Mouse (Mus musculus) gastrocnemius, postnatal 14 days (tissue): Measurements from ENCODE around the gene Lpar5. TPM values are rescaled to one million over a fixed set of nuclear protein-coding genes. Genes with fewer than 3 reads are reported as not detected.

Experiments used
- DNase-seq: peaks from one replicate; pipeline ENCODE4 v3.0.0; 2021; ENCODE audit warnings: mixed read lengths
- intact Hi-C: fragments of 180-260 bp; cut with DNase I; formaldehyde crosslinking; loops from one replicate; pipeline ENCODE4 v1.15.1; 2025; ENCODE audit warnings: low total_unique reads
- total RNA-seq, 2 experiments: library from RNA; stranded (reverse); gene quantifications; 2 replicates each; pipeline ENCODE4 v1.2.3; 2021

Gene Lpar5
- total RNA-seq, 2 experiments from 2014 or later, result 0.24 TPM; not detected in 1

DNA sequence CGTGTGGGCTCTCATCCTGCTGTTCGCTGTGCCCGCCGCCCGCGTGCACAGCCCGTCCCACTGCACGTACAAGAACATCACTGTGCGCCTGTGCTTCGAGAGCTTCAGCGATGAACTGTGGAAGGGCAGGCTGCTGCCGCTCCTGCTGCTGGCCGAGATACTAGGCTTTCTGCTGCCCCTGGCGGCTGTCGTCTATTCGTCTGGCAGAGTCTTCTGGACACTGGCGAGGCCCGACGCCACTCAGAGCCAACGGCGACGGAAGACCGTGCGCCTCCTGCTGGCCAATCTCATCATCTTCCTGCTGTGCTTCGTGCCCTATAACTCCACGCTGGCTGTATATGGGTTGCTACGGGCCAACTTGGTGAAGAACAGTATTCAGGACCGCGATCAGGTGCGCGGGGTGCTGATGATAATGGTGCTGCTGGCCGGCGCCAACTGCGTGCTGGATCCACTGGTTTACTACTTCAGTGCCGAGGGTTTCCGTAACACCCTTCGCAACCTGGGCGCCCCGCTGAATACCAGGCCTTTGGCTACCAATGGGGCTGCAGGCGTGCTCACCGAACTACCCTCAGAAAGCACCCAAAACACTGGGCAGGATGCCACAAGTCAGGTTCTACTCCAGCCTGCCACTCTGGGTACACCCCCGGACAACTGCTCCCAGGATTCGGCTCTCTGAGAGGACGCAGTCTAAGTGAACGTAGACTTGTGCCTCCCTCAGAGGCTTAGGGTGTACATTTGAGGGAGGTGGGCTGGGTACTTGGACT lies 14.3 kb downstream of the Lpar5 start:
- peak; percentile 93 for DNase-seq
- intact Hi-C loops, result loop anchor here (5.0 kb wide), 1 partner anchor 180 kb away; no protein-coding TSS in a partner anchor

DNA sequence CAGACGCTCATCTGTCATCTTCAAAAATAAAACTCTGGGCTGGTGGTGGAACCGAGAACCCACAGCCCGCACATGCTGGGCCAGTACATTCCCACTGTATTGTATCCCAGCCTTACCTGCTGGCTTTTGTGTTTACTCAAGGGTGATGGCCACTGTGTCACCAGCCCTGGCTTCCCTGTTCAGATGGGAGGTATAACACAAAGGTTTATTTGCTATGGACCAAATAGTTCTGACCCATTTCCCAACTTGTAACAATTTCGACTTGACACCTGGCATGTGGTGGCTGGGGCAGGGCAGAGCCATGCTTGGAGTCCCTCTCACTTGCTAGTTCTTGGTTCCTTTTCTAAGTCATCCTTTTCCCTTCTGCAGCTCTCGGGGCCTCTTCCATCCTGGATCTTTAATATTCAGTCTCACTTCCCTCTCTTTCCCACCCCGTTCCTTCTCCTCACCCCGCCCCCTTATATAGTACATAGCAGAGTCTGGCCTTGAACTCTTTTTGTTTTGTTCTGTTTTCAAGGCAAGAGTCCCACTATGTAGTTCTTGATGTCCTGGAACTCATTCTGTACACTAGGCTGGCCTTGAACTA lies 15.2 kb downstream of the Lpar5 start:
- DNase-seq, result no peak
- intact Hi-C loops, result loop anchor here (5.0 kb wide), 1 partner anchor 181 kb away; no protein-coding TSS in a partner anchor

DNA sequence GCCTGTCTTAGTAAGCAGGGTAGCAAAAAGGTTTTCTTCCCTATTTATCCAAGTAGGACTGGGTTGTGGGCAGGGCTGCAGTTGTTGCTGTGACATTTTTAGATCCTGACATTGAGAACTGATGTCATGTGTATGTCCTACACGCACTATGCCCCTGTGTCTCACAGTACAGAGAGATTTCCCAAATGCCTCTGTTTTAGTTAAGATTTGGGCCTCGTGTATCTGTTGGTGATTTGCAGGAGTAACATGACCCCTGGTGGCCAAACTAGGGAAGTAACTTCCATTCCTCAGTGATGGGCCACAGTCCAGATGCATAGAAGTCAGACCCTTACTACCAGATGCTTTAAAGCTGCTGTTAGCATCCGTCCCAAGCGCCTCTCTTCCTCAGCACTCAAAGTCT lies 16.7 kb downstream of the Lpar5 start:
- peak; percentile 52 for DNase-seq
- intact Hi-C loops, result loop anchor here (2.0 to 5.0 kb wide), 2 partner anchors 38 to 182 kb away; no protein-coding TSS in a partner anchor

GRCm38 (mm10) chr6:125087937-125088336 lies 20.2 kb downstream of the Lpar5 start:
- no peak for DNase-seq

DNA sequence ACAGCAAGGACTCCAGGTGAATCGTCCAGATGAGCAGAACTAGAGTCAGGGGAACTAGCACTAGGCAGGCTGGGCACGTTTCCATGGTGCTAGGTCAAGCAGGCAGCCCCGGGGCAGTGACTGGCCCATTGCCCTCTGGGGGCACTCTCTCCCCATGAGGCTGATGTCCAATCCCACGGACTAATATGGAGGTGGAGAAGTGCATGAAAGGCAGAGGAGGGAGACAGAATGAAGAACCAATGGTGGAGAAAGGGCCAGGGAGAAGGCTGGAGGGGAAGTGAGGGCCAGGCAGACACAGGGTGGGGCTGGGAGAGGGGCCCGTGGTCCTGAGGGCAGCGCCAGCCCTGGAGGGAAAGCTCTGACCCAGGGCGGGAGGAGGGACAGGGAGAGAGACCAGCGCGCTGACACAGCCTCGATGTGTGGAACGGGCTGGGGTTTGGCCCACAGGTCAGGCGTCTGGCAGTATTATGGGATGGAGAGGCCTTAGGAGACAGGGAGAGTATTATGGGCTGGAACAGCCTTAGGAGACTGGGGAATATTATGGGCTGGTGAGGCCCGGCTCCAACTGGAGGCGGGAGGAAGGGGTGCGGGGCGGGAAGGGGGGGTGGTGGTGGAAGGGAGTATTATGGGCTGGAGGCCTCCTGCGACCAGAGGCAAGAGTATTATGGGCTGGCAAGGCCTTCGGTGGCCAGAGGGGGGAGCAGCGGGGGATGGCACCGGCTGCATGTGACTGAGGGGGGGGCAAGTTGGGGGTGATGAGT lies 21.0 kb downstream of the Lpar5 start:
- intact Hi-C loops, result no loop called here

More at GRCm38 (mm10) chr6:125087937-125088336, 20.2 kb downstream of the Lpar5 start:
- intact Hi-C loops, result no loop called here

DNA sequence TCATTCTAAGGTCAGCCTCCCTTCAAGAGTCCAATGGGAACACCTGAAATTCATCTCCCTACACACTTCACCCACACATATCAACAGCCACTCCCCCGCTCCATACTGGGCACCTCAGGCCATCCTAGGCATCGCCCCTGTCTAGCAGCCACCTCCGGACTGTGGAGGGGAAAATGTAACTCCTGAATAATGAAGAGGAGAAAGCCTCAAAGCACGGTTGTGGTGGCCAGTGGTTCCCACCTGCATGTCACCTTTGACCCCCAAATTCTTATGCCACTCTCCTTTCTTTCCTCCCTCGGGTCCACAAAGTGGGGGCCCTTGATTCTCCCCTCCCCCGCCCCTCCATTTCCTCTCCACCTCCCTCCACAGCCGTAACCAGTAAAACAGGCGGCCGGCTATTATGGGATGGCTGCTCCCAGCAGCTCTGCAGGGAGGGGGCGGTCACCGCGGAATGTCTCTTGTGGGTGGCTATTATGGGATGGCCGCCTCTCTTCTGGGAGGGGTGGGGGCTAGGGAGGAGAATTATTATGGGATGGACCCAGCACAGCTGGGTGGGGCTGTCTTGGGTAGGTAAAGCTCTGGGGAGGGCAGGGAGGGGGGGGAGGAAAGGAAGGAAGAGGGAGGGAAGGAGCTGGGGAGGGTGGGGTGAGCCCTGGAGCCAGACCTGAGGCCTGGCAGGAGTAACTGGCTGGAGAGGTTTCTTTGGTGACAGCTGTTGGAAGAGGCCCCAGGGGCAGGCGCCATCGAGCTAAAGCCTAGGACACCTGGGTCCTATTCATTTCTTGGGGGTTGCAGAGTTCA lies 22.0 kb downstream of the Lpar5 start:
- DNase-seq, result peak; percentile 85
- intact Hi-C loops, result no loop called here

More for the DNA sequence above, 21.0 kb downstream of the Lpar5 start:
- DNase-seq, result peak; percentile 80

DNA sequence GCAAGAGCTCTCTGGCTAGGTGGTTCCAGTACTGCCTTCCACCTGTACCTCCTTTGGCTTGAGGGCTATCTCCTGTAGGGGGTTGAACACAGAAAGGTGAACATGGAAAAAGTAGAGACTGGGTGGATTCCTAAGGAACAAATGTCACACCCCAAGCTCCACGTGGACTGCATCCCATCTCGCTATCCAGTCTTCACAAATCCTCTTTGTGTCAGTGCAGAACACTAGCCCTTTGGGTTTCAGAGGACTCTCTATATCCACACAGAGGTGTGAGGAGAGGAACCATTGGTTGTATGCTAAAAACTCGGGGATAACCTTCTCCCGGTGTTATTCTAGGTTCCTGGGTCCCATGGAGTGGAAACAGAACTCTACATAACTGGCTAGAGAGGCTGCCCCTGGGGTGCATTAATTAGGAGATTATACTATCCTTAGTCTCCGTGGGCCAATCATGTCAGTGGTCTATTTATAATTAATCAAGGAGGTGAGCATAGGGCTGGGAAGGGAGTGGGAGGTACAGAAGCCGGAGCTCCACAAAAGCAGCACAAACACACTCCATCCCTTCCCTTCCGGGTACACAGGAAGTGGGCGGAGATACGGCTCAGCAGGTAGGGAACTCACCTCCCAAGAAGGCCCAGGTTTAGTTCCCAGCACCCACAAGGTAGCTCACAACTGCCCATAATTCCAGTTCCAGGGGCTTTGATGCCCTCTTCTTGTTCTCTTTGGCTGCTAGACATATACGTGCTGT lies 22.8 kb downstream of the Lpar5 start:
- DNase-seq, result no peak
- intact Hi-C loops, result no loop called here

DNA sequence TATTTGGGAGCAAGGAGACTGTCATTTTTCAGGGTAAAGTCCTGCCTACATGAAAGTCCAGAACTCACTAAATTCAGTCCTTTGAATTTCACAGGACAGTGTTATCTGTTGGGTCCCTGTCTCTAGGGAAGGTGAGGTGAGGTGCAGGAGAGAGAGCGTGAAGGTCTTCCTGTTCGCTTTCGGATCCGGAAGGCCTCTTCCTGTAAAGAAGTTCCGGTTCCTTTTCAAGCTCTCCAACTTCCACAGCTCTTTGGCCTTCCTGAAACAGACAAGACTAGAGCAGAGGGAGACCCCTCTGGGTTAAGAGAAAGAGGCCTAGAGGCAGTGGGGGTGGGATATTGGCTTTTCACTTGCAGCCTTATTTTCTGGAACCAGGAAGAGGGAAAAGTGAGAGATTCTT lies 24.7 kb downstream of the Lpar5 start:
- intact Hi-C loops, result no loop called here
- no peak for DNase-seq

- no peak for DNase-seq
- intact Hi-C loops, result no loop called here
Observed at GRCm38 (mm10) chr6:125094843-125095242, 27.1 kb downstream of the Lpar5 start.

DNA sequence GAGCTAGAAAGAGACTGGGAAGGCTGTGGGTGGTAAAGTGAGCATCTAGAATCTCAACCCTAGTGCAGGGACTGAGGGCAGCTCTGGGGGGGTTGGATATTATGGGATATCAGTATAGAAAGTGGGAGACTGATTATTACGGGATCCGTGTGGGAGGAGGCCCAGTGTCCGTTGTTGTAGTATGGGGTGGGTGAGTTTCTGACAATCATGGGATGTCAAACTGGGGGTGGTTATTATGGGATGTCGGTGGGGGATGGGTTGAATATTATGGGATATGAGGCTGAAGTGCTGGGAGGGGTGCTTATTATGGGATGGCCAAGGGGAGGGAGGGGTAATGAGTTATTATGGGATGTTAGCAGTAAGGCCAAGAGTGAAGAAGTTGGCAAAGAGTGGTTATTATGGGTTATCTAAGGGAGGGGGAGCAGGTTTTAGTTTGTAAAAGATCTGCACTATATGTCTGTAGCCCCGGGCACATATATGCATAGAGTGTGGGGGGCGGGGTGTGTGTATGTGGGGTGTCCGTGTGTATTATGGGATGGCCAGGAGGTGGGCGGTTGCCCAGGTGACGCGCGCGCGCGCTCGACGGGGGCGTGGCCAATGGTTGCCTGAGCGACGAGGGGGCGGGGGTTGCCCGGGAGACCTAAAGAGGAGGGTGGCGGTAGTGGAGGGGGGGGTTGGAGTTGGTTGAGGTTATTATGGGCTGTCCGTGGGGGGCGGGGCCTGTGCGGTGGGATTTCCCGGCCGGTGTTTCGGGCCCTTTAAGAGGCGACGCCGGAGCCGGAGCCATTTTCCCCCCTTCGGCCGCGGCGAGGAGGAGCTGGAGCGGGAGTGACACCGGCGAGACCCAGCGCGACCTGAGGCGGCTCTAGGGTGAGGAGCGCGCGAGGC lies 27.9 kb downstream of the Lpar5 start, which contains the start of gene Chd4:
TSS of gene Chd4 (plus strand) at position 591 of the 888 bp plus-strand sequence.
- DNase-seq, result peak; percentile 95
- intact Hi-C loops, result no loop called here

DNA sequence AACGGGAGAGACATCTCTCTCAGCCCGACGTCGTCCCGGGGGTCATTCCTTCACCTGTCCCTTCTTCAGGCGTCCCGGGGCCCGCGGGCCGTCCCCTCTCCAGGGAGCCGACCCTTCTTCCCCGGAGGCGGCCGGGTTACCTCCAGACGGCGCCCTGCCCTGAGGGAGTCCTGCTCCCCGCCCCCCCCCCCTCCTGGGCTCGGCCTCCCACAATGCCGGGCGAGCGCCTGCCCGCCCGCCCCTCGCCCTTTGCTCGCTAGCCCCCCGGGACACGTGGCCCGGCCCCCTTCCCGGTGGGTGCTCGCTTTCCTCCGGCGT lies 28.5 kb downstream of the Lpar5 start:
- DNase-seq, result no peak
- intact Hi-C loops, result no loop called here

GRCm38 (mm10) chr6:125096597-125097345 lies 29.1 kb downstream of the Lpar5 start:
- peak; percentile 74 for DNase-seq
- intact Hi-C loops, result no loop called here

DNA sequence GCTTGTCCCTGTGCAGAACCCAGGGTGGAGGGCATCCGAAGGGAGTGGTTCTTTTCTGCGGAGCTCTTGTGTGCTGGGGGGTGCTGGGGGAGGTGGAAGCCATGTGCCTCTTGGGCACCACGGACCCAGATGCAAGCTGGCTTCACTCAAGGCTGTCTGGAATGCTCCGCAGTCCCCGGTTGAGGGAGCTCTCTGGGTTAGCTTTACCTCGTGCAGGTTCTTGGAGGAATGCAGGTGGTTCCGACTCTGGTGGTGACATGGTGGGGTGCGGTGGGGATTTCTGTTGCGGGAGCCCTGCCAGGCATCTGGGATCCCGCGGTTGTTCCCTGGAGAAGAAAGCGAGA lies 29.6 kb downstream of the Lpar5 start:
- intact Hi-C loops, result no loop called here
- no peak for DNase-seq

- no peak for DNase-seq
- intact Hi-C loops, result no loop called here
Observed at GRCm38 (mm10) chr6:125097951-125098350, 30.2 kb downstream of the Lpar5 start.

- intact Hi-C loops, result no loop called here
- no peak for DNase-seq
Observed at GRCm38 (mm10) chr6:125098513-125098912, 30.8 kb downstream of the Lpar5 start.

DNA sequence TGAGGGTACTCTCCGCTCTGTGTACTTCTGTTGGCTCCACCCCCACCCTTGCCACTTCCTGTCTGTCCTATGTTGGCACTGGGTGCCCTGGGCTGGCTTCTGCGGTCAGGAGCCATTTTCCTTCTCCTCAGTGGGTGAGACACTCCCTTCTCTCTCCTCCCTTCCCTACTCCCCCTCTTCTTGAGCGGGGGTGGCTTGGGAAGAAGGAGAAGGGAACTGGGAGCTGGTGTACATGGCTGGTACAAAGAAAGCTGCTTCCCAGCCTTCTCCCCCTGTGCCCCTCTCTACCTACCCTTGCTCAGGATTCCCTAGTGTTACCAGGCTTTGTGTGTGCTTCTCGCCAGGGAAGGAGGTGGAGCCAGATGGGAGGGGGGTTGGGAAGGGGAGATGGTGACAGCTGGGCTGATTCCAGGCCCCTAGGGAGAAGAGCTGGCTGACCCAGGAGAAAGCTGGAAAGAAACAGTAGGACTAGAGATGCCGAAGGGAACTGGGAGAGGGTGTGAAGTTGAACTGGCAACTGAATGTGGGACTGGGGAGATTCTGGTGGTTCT lies 31.8 kb downstream of the Lpar5 start:
- peak; percentile 20 for DNase-seq

DNA sequence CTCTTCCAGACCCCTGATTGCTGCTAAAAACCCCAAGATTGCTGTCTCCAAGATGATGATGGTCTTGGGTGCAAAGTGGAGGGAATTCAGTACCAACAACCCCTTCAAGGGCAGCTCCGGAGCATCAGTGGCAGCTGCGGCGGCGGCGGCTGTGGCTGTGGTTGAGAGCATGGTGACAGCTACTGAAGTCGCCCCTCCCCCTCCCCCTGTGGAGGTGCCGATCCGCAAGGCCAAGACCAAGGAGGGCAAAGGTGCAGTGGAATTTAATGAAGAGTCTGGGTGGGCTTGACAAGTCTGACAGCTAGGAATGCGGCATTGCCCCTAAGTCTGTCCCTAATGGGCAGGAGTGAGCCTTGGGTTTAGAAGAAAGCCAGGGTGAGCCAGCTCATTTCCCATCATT lies 33.7 kb downstream of the Lpar5 start:
- intact Hi-C loops, result loop anchor here (5.0 kb wide), 1 partner anchor 36 kb away; no protein-coding TSS in a partner anchor
- no peak for DNase-seq

More for the DNA sequence above, 31.8 kb downstream of the Lpar5 start:
- intact Hi-C loops, result no loop called here
